Mouse (Mus musculus) MEL (cell line): ENCODE data around the gene Akt1. TPM values are rescaled to one million over a fixed set of nuclear protein-coding genes. Genes with fewer than 3 reads are reported as not detected.

Source experiments
- DNase-seq: peaks from one replicate; pipeline ENCODE4 v3.0.0; 2011; ENCODE audit warnings: low read depth, low spot score
- H3K27ac ChIP-seq: 2 replicates; pipeline ENCODE4 v1.5.1; 2012; ENCODE audit warnings: low read depth, mild to moderate bottlenecking, control low read depth, low read length, moderate library complexity; ENCODE audit not compliant: control insufficient read depth
- H3K27me3 ChIP-seq, 2 experiments: fragments of 150-350 bp in 1 of 2; sonication (generic) in 1 of 2; 2 replicates each; pipeline ENCODE4 v1.6.1; 2012; ENCODE audit warnings: low read length in 2 of 2, mild to moderate bottlenecking in 2 of 2, improper control_type of control experiment in 1 of 2, moderate library complexity in 1 of 2; ENCODE audit not compliant: insufficient read depth in 2 of 2, control insufficient read depth in 1 of 2
- H3K36me3 ChIP-seq, 2 experiments: 2 replicates each; pipeline ENCODE4 v1.6.1; 2012 to 2014; ENCODE audit warnings: low read length in 2 of 2, improper control_type of control experiment in 1 of 2, inconsistent platforms in 1 of 2, mild to moderate bottlenecking in 1 of 2; ENCODE audit not compliant: insufficient read depth in 2 of 2, control insufficient read depth in 1 of 2
- H3K4me1 ChIP-seq, 2 experiments: fragments of 150-350 bp in 1 of 2; sonication (generic) in 1 of 2; 2 replicates each; pipeline ENCODE4 v1.6.1; 2012; ENCODE audit warnings: low read length in 2 of 2, improper control_type of control experiment in 1 of 2, mild to moderate bottlenecking in 1 of 2; ENCODE audit not compliant: insufficient read depth in 2 of 2, control insufficient read depth in 1 of 2
- H3K4me3 ChIP-seq, 2 experiments: fragments of 150-350 bp in 1 of 2; sonication (generic) in 1 of 2; 2 replicates each; pipeline ENCODE4 v1.5.1; 2012; ENCODE audit warnings: low read depth in 2 of 2, low read length in 2 of 2, mild to moderate bottlenecking in 2 of 2, moderate library complexity in 2 of 2, control low read depth in 1 of 2, improper control_type of control experiment in 1 of 2; ENCODE audit not compliant: control insufficient read depth in 1 of 2, insufficient read depth in 1 of 2
- H3K79me2 ChIP-seq: 2 replicates; pipeline ENCODE4 v1.6.1; 2012; ENCODE audit warnings: mild to moderate bottlenecking, low read length, moderate library complexity; ENCODE audit not compliant: control insufficient read depth, poor library complexity, insufficient read depth
- H3K9ac ChIP-seq: 2 replicates; pipeline ENCODE4 v1.6.1; 2012; ENCODE audit warnings: low read depth, mild to moderate bottlenecking, control low read depth, low read length, moderate library complexity; ENCODE audit not compliant: control insufficient read depth, poor library complexity, severe bottlenecking
- H3K9me3 ChIP-seq: fragments of 150-350 bp; sonication (generic); replicated peaks from 2 replicates; pipeline ENCODE4 v1.6.1; 2012; ENCODE audit warnings: mild to moderate bottlenecking, low read length, improper control_type of control experiment, moderate library complexity; ENCODE audit not compliant: insufficient read depth
- BHLHE40 ChIP-seq: IDR thresholded peaks from 2 replicates; pipeline ENCODE4 v1.6.1; 2012; ENCODE audit warnings: low read depth, mild to moderate bottlenecking, inconsistent platforms, low read length, improper control_type of control experiment, borderline replicate concordance
- CHD2 ChIP-seq: IDR thresholded peaks from 2 replicates; pipeline ENCODE4 v1.6.1; 2011; ENCODE audit warnings: low read length, improper control_type of control experiment
- CTCF ChIP-seq, 3 experiments: IDR thresholded peaks in 2 of 3; conservative IDR thresholded peaks in 1 of 3; 2 replicates each; pipeline ENCODE4 v1.5.1; 2011 to 2012; ENCODE audit warnings: low read length in 3 of 3, low read depth in 2 of 3, mild to moderate bottlenecking in 2 of 3, improper control_type of control experiment in 1 of 3, inconsistent platforms in 1 of 3, mixed read lengths in 1 of 3, moderate library complexity in 1 of 3; ENCODE audit not compliant: control insufficient read depth in 1 of 3, insufficient read depth in 1 of 3, poor library complexity in 1 of 3, severe bottlenecking in 1 of 3
- E2F4 ChIP-seq: IDR thresholded peaks from 2 replicates; pipeline ENCODE4 v1.6.1; 2011; ENCODE audit warnings: low read depth, low read length, improper control_type of control experiment, borderline replicate concordance
- ETS1 ChIP-seq: IDR thresholded peaks from 2 replicates; pipeline ENCODE4 v1.6.1; 2012; ENCODE audit warnings: low read depth, mild to moderate bottlenecking, inconsistent platforms, low read length, improper control_type of control experiment, moderate library complexity
- GABPA ChIP-seq: IDR thresholded peaks from 2 replicates; pipeline ENCODE4 v1.6.1; 2012; ENCODE audit warnings: low read depth, mild to moderate bottlenecking, inconsistent platforms, low read length, improper control_type of control experiment, moderate library complexity
- GATA1 ChIP-seq: IDR thresholded peaks from 2 replicates; pipeline ENCODE4 v1.6.1; 2011; ENCODE audit warnings: low read depth, low read length, improper control_type of control experiment
- JUND ChIP-seq: IDR thresholded peaks from 2 replicates; pipeline ENCODE4 v1.6.1; 2011; ENCODE audit warnings: low read depth, mild to moderate bottlenecking, improper control_type of control experiment, low read length
- KAT2A ChIP-seq: conservative IDR thresholded peaks from 2 replicates; pipeline ENCODE4 v1.6.1; 2012; ENCODE audit warnings: low read depth, low read length, improper control_type of control experiment, inconsistent platforms
- MAX ChIP-seq: IDR thresholded peaks from 2 replicates; pipeline ENCODE4 v1.6.1; 2011; ENCODE audit warnings: low read length, improper control_type of control experiment
- MEF2A ChIP-seq: IDR thresholded peaks from 2 replicates; pipeline ENCODE4 v1.6.1; 2014; ENCODE audit warnings: low read depth, mild to moderate bottlenecking, inconsistent platforms, low read length, improper control_type of control experiment; ENCODE audit not compliant: poor library complexity, insufficient replicate concordance, severe bottlenecking; ENCODE audit errors: extremely low read depth
- MXI1 ChIP-seq: IDR thresholded peaks from 2 replicates; pipeline ENCODE4 v1.6.1; 2011; ENCODE audit warnings: mild to moderate bottlenecking, low read depth, low read length, improper control_type of control experiment
- MYB ChIP-seq: IDR thresholded peaks from 2 replicates; pipeline ENCODE4 v1.6.1; 2011; ENCODE audit warnings: mild to moderate bottlenecking, low read depth, low read length, improper control_type of control experiment
- MYC ChIP-seq: IDR thresholded peaks from 2 replicates; pipeline ENCODE4 v1.6.1; 2011; ENCODE audit warnings: low read depth, mild to moderate bottlenecking, low read length, improper control_type of control experiment, moderate library complexity
- NELFE ChIP-seq: IDR thresholded peaks from 2 replicates; pipeline ENCODE4 v1.6.1; 2011; ENCODE audit warnings: low read depth, low read length, improper control_type of control experiment
- NRF1 ChIP-seq: IDR thresholded peaks from 2 replicates; pipeline ENCODE4 v1.6.1; 2014; ENCODE audit warnings: low read depth, mild to moderate bottlenecking, inconsistent platforms, low read length, improper control_type of control experiment, moderate library complexity; ENCODE audit not compliant: poor library complexity, insufficient read depth, severe bottlenecking
- POLR2AphosphoS2 ChIP-seq: IDR thresholded peaks from 2 replicates; pipeline ENCODE4 v1.6.1; 2011; ENCODE audit warnings: low read length, improper control_type of control experiment
- POLR2AphosphoS5 ChIP-seq: IDR thresholded peaks from 2 replicates; pipeline ENCODE4 v1.6.1; 2012; ENCODE audit warnings: low read depth, borderline replicate concordance, mild to moderate bottlenecking, inconsistent platforms, low read length, moderate library complexity, mixed read lengths
- RAD21 ChIP-seq: IDR thresholded peaks from 2 replicates; pipeline ENCODE4 v1.6.1; 2011; ENCODE audit warnings: mild to moderate bottlenecking, low read depth, low read length, improper control_type of control experiment
- TCF12 ChIP-seq: IDR thresholded peaks from 2 replicates; pipeline ENCODE4 v1.6.1; 2014; ENCODE audit warnings: low read depth, mild to moderate bottlenecking, inconsistent platforms, low read length, improper control_type of control experiment, moderate library complexity
- USF1 ChIP-seq: IDR thresholded peaks from 2 replicates; pipeline ENCODE4 v1.6.1; 2014; ENCODE audit warnings: low read depth, mild to moderate bottlenecking, inconsistent platforms, low read length, improper control_type of control experiment, moderate library complexity
- ZKSCAN1 ChIP-seq: IDR thresholded peaks from 2 replicates; pipeline ENCODE4 v1.6.1; 2012; ENCODE audit warnings: low read depth, mild to moderate bottlenecking, inconsistent platforms, low read length, improper control_type of control experiment, moderate library complexity
- ZMIZ1 ChIP-seq: IDR thresholded peaks from 2 replicates; pipeline ENCODE4 v1.6.1; 2012; ENCODE audit warnings: low read depth, mild to moderate bottlenecking, inconsistent platforms, low read length, improper control_type of control experiment, moderate library complexity
- polyA plus RNA-seq, 2 experiments: library from polyadenylated mRNA; stranded (reverse) in 1 of 2; unstranded in 1 of 2; fragments of >175 nt in 1 of 2; fragments of >200 nt in 1 of 2; gene quantifications; 2 replicates each; pipeline versions ENCODE4 v1.2.1 to v1.2.4; 2012; ENCODE audit warnings: low replicate concordance in 2 of 2, low read depth in 1 of 2; ENCODE audit not compliant: insufficient read length in 2 of 2, insufficient read depth in 1 of 2, missing spikeins in 1 of 2
- total RNA-seq: library from RNA; depleted of rRNA; stranded (reverse); fragments of 300-350 nt; gene quantifications from 2 replicates; pipeline ENCODE4 v1.2.3, GENCODE M21; 2012

Gene Akt1
- total and polyA plus RNA-seq, 3 experiments: 322 to 827 (median 764) TPM

- Histone ChIP-seq H3K36me3 (peaks cover 0 to 26% of the 10 kb centered on the region in 2 experiments; a peak in 2 of 4 replicates), H3K9ac (no peak overlapping the region), H3K4me3 (no peak overlapping the region), H3K4me1 (peaks cover 28 to 42% of the 10 kb centered on the region in 2 experiments), H3K79me2 (no peaks in the 10 kb centered on the region; the same call in 1 of the 2 replicates), H3K27ac (no peak overlapping the region), H3K9me3 (no peaks in the 10 kb centered on the region), H3K27me3 (no peaks in the 10 kb centered on the region)
- TF ChIP-seq MEF2A (no peak), POLR2AphosphoS5 (no peak), USF1 (no peak), CHD2 (no peak), ETS1 (no peak), ZKSCAN1 (no peak), JUND (no peak), GATA1 (no peak), NELFE (no peak), GABPA (no peak), ZMIZ1 (no peak), RAD21 (no peak), KAT2A (no peak), TCF12 (no peak), MYB (no peak), NRF1 (no peak), POLR2AphosphoS2 (no peak), E2F4 (no peak), MYC (no peak), MXI1 (no peak)
- DNase-seq: no peak
Measured at GRCm38 (mm10) chr12:112631472-112631871, 43.2 kb downstream of the Akt1 start.

GRCm38 (mm10) chr12:112630796-112631195, 43.9 kb downstream of the Akt1 start:
- Histone ChIP-seq H3K36me3 (peaks cover 0 to 29% of the 10 kb centered on the region in 2 experiments; a peak in 2 of 4 replicates), H3K9ac (no peak overlapping the region), H3K79me2 (no peaks in the 10 kb centered on the region; the same call in 1 of the 2 replicates), H3K4me3 (no peak overlapping the region), H3K4me1 (peaks cover 31 to 48% of the 10 kb centered on the region in 2 experiments), H3K27ac (no peak overlapping the region), H3K27me3 (no peaks in the 10 kb centered on the region), H3K9me3 (no peaks in the 10 kb centered on the region)
- TF ChIP-seq BHLHE40 (no peak), GATA1 (peak; percentile 81), MYC (no peak), CTCF (IDR thresholded peaks at IDR 0.05 in 2 of 3, conservative IDR thresholded peaks at IDR 0.05 in 1 of 3; ENCODE audit: control insufficient read depth in 1 of 3, insufficient read depth in 1 of 3, low read depth in 2 of 3, low read length in 3 of 3, poor library complexity in 1 of 3, severe bottlenecking in 1 of 3) (no peak), MAX (no peak), MYB (no peak), USF1 (no peak)
- DNase-seq: no peak
